Mouse (Mus musculus) thymus, postnatal 14 days (tissue): ENCODE data around the gene Btbd9.
"Not testable (repeated sequence)": the region's sequence is repeated elsewhere in the genome, so short reads cannot be mapped to it uniquely, and the experiment has no call there.

Experiments
- DNase-seq: peaks from one replicate; pipeline ENCODE4 v3.0.0; 2021

The Btbd9 gene

GRCm38 (mm10) chr17:30553027-30553937 is 23.0 kb downstream of the Btbd9 start:
- DNase-seq = no peak

- no peak for DNase-seq
Measured at GRCm38 (mm10) chr17:30550774-30551107, 25.5 kb downstream of the Btbd9 start.

DNA sequence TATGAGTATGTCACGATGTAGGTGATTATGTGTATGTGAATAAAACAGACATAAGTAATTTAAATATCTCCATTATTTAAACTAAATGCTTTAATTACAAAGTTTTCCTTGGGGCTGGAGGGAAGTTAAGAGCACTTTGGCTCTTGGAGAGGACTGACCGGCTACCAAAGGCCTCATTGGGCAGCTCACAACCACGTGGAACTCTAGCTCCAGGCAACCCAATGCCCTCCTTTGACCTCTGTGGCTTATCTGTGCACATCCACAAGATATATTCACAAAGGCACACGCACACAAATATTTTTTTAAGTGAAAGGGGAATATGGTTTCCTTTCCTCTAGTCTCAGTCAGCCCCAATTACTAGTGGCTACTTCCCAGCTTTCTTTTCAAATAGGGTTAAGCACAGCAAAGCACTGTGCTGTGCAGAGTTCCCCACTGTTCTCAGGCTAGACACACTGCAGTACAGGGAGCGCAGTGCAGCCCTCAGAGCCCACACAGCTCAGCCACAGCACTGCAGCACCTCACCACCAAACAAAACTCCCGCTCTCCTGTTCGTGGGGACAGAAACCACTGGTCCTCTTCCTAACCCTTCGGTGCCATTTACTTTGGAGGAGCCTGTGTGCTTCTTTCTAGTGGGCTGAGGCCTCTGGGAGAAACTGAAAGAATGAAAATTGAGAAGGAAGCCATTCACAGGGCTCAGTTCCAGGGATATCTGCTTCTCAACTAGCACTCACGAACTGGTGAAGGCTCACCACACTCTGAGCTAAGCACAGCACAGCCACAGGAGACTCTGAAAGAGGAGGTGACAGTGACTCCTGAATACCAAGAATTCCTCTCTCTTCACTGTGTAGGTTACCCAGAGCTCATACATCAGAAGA is 26.2 kb downstream of the Btbd9 start:
- no peak for DNase-seq

- DNase-seq = no peak
Measured at GRCm38 (mm10) chr17:30539098-30539497, 37.2 kb downstream of the Btbd9 start.

DNA sequence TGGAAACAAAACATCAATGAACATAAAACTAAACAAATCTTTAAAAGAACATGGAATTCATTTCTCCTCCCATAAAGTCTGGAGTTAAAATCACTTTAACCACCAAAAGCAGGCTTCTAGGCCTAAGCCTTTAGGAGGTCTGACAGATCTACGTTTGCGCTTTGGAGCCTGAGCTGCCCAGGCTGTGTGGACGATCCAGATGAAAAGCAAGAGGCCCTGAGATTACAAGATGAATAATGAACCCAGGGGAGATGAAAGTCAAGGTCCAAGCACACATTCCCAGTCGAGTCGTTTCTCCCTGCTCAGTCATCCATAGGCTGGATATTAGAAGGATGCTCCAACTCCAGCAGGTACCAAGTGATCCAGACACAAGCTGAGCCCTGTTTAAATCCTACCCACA is 39.6 kb downstream of the Btbd9 start:
- no peak for DNase-seq

DNA sequence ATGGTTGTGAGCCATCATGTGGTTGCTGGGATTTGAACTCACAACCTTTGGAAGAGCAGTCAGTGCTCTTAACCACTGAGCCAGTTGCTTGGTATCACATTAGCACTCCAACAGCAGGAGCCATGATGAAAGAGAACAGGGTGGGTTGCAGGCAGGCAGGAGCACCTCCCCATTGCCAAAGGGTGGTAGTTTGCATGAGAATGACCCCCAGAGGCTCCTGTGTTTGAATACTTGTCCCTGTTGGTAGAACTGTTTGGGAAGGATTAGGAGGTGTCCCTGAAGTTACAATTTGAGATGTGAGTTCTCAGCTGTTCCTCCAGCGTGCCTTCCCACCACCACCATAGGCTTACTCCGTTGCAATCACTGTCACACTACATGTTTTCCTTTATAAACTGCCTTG is 43.2 kb downstream of the Btbd9 start:
- DNase-seq = no peak

- no peak for DNase-seq
Measured at GRCm38 (mm10) chr17:30530542-30530940, 45.7 kb downstream of the Btbd9 start.

- DNase-seq = no peak
Measured at GRCm38 (mm10) chr17:30529632-30530541, 46.4 kb downstream of the Btbd9 start.

DNA sequence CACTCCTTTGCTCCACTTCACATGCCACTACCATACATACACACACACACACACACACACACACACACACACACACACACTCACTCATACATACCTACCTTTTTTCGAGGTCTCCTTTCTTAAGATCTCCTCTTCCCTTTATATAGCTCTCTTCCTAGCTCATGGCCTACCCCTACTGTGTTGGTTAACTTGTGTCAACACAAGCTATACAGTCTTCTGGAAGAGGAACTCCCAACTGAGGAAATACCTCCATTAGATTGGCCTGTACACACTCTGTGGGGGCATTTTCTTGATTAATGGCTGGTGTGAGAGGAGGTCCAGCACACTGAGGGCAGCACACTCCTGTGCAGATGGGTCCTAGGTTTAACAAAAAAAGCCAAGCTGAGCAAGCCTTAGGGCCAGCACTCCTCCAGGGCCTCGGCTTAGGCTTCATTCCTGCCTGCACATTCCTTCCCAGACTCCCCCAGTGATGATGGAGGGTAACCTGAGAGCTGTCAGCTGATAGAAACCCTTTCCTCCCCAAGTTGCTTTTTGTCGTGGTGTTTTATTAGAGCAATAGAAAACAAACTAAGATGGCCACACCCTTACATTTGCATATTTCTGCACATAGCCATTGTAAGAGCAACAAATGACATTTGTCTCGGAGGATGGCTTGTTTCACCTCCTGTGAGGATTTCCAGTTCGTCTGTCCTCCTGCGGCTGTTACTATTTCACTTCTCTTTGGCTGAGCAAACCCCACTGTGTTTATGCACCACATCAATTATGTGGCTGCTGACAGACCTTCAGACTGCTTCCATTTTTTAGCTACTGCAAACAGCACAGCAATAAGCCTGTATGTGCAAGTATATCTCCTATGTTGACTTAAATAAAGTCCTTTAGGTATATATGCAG is 50.6 kb downstream of the Btbd9 start:
- DNase-seq = no peak

DNA sequence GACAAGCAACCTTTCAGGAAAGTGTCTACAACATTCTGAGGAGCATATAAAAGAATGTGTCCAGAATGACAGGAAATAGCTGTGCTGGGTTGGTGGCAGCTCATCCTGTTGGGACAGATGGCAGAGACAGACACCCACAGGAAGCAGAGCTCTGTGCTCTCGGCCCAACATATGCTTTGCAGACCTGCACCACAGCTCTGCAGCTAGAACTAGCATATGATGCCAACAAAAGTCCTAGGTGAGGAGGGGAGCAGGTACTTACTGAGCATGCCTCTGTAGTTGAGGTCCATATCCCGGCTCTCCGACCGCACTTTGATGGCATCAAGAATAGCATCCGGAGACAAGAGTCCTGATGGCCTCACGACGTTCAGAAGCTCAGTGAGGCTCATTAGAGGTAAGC is 51.8 kb downstream of the Btbd9 start:
- DNase-seq = peak; percentile 48

DNA sequence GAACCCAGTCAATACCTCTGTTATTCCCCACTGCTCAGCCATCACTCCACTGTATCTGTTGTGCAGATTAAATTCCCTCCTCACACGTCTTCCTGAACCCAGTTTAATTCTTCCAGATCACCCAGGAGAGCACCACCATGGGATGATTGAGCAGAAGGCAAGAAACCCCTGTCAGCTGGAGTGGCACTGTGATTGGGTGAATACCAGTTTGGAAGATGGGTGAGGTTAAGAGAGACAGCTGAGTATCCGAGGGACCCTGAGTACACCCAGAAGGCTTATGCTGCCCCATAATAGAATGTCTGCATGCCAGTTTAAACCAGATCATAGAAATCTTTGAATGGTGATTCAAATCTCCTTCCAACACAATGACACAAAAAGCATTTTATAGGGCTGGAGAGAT is 52.5 kb downstream of the Btbd9 start:
- DNase-seq = no peak

DNA sequence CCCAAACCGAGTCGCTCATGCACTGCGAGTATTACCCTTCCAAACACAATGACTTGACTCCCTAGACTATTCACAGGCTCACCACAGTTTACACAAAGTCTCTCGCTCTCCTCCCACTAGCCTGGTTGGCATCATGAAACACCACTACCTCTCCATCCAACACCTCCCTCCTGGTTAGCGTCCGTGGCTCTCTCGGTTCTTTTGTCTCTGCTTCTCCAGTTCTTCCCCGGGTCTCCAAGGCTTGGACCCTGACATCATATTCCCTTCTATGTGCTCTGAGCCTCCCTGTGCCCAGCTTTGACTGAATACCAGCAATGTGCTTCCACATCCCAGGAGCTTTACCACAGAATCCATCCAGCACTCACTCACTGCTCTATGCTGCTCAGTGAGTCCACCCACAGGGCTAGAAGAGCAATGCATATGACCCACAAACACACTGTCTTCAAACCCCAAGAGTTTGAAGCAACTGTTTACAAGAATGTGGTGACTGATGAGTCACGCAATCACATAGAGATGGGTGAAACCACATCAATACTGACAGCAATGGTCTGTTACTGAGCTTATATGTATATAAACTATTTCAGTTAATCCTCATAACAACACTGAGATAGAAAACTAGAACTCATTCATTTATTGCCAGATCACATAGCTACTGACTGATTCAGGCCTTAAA is 53.7 kb downstream of the Btbd9 start:
- DNase-seq = no peak

DNA sequence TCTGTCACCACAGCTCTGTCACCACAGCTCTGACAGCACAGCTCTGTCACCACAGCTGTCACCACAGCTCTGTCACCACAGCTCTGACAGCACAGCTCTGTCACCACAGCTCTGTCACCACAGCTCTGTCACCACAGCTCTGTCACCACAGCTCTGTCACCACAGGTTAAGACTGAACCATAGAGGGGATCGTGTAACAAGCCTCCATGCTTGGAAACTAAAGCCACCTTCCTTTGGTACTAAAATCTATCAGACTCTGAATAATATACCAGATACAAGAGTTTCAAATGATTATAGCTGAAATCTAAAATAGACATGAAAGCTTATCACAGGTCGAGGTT is 57.1 kb downstream of the Btbd9 start:
- DNase-seq = not testable (repeated sequence)

GRCm38 (mm10) chr17:30518431-30519171 is 57.7 kb downstream of the Btbd9 start:
- DNase-seq = no peak

GRCm38 (mm10) chr17:30516580-30517340 is 59.5 kb downstream of the Btbd9 start:
- DNase-seq = no peak

DNA sequence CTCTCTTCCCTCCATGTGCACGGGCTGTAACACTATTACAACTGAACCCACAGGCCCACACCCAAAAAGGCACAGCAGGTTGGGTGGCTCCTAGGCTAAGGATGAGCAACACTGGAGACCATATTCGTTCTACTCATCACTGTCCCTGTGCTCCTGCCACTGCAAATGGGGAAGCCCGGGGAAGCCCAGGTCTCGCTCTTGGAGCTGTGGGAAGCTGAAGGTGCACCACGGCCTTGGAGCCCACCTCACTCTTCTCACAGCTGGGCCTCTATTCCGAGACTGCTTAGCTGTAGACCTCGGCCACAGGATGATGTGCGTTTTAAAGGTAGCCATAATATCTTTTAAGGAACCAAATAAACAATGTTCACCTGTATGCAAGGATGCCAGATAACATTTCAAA is 60.9 kb downstream of the Btbd9 start:
- DNase-seq = no peak

DNA sequence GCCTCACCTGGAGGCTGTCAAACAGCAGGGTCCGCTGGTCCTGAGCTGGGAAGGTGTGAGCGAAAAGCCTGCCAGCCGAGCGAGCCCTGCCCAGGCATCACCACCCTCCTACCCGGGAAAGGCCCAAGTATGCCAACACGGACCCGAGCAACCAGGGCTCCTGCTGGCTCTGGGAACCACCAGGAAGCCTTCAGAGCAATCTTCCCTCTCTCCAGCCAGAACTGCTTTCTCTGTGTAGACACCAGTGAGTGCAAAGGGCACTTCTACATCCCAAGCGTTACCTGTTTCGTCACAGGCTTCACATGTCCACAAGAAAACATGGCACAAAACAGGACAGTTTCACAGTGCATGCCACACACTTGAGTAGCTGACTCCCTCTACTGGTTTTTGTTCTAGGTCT is 63.3 kb downstream of the Btbd9 start:
- DNase-seq = no peak

GRCm38 (mm10) chr17:30512531-30512930 is 63.8 kb downstream of the Btbd9 start:
- DNase-seq = no peak

DNA sequence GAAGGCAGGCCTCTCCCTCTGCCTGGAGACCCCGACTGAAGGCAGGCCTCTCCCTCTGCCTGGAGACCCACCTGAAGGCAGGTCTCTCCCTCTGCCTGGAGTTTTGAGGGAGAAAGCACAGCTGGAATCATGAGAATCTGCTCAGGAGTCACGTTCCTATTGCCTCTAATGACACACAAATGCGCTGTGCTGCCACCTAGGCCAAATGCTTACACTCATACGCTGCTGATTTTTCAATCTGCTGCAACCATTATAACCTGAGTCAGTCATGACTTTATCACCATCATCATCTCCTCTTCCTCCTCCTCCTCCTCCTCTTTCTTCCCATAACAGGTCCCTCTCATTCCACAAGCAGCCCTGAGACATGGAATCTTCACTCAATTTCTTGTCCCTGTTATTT is 64.3 kb downstream of the Btbd9 start:
- DNase-seq = no peak

DNA sequence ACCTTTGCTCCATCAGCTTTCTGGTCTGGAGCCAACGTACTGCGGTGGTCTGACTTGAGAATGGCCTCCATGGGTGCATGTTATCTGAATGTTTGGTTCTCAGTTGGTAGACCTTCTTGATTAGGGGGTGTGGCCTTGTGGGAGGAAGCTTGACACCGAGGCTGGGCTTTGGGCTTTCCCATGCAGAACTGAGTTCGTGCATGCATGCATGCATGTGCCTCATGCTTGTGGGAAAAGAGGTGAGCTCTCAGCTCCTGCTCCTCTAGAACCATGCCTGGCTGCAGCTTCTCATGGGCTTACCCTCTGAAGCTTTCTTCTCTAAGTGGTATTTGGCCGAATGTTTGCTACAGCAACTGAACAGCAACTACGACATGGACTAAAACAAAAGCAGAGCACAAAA is 64.9 kb downstream of the Btbd9 start:
- DNase-seq = no peak
